Mouse (Mus musculus): ENCODE measurements around the gene Neurl3.

The Neurl3 gene

GRCm38 (mm10) chr1:36298107-36298506, 23.6 kb upstream of the Neurl3 start:
- intact Hi-C loops (cut with DNase I): no loop called here

GRCm38 (mm10) chr1:36296466-36297149, 22.1 kb upstream of the Neurl3 start:
- intact Hi-C loops (cut with DNase I): no loop called here

DNA sequence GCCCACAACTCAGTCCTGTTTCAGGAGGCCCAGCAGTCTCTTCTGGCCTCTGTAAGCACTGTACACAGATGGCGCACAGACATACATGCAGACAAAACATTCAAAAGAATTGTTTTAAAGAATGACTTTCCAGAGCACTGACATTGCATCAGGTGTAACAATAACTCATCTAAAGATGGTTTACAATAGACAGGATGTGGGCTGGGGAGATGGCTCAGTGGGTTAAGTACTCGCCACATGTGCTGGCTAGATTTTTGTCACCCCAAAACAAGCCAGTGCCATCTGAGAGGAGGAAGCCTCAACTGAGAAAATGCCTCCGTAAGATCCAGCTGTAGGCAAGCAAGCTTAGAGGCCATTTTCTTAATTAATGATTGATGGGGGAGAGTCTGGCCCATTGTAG, 19.9 kb upstream of the Neurl3 start:
- intact Hi-C loops (cut with DNase I): no loop called here

GRCm38 (mm10) chr1:36293470-36293869, 19.0 kb upstream of the Neurl3 start:
- intact Hi-C loops (cut with DNase I): no loop called here

GRCm38 (mm10) chr1:36281849-36282248, 7.4 kb upstream of the Neurl3 start:
- intact Hi-C loops (cut with DNase I): no loop called here

DNA sequence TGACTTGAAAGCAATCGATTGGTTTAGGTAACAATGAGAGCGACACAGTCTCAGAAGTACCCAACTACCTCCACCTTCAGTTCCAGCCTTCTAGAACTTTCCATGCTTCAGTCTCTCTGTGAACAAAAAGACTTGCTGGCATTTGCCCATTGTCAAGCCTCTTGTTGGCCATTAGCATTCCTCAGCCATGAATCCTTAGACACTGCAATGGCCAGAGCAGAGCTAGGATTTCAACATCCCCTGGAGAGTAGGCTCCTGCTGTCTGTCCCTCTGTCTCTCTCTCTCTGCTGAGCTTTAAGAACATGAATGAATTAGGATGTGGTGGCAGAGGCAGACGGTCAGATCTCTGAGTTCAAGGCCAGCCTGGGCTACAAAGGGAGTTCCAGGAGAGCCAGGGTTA, 6.5 kb upstream of the Neurl3 start:
- intact Hi-C loops (cut with DNase I): no loop called here

DNA sequence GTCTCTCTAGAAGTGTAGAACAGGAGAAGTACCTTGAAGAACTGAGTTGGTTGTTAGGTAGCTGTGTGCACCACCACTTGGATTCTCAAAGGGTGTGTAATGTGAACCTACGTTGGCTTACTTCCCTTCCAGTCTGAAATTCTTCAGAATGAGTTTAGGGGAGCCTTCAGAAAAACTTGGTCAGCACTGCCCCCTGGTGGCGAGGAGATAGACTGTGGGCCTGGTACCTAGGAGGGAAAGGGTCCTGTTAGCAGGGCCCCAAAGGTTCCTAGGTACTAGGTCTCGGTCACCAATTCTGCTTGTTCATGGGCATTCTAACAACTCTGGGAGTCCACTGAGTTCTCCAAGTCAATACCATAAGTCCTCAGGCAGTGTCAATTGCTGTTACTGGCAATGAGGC, 4.7 kb upstream of the Neurl3 start:
- intact Hi-C loops (cut with DNase I): loop anchor here (1.0 kb wide), 1 partner anchor 24 kb away; no protein-coding TSS in a partner anchor

DNA sequence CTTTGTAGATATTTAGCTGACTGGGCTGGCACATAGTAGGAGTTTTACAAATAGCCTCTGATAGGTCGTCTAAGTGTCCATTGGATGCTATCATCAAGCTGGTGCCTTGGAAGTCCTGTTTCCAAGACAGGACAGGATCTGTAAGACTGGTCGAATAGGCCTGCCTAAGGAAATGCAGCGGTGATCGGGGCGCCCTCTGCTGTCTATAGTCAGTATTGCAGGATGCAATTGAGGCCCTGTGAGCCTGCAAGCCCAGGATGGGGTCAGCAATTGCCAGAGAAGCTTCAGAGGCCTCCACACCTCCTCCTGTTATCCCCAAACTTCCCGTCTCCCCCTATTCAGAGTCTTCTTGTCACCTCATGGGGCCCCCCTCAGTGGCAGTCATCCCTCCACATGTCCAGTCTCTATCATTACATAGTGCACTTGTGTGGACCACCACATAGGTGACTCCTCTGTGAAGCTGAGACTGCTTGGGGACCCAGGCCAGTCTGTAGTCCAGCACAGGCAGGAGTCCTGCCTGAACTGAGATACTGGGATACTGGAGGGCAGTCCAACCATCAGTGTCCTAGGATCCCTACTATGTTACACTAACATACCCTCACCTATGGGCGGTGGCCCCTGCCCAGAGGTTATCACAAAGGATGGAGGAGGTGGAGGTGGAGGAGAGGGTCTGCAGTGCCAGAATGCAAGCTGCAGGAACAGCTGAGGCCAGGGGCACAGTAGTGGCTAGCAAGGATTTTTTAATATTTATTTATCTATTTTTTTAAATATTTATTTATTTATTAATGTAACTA, 3.0 kb upstream of the Neurl3 start:
- intact Hi-C loops (cut with DNase I): no loop called here

- intact Hi-C loops (cut with DNase I): no loop called here
Observed at GRCm38 (mm10) chr1:36275635-36276389, 1.3 kb upstream of the Neurl3 start.

DNA sequence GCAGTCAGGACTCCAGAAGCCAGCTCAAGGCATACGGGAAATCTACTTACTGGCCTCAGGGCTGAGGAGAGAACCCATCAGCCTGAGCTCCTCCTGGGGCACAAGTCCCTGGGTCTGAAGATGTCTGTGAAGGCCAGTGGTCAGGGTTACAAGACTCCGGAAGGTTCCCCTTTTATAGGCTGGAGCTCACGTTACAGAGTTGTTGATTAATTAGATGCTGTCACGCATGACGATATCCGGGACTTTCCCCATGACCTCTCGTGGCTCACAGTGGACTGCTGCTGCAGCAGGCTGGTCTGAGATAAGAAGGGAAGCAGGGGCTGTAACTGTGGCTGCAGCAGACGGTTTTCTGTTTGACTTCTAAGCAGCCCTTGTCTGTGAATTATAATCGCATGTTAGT, 1.2 kb downstream of the Neurl3 start:
- intact Hi-C loops (cut with DNase I): no loop called here

DNA sequence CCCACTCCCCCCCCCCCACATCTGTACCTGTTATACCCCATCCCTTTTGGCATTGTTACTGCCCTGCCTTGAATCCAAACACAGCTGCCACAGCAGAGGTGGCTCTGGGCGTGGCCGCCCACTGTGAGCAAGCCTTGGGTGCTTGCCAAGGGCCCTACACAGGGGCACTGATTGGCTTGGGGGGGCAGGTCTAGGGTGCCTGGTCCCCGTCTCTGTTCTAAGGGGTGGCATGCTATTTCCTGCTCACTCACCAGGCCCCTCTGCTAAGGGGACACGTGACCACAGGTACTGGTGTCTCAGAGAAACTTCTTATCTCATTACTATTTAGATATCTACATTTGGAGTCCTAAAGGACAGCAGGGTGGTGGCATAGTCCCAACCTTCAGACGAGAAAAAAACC, 1.9 kb downstream of the Neurl3 start:
- intact Hi-C loops (cut with DNase I): no loop called here

- intact Hi-C loops (cut with DNase I): no loop called here
Observed at GRCm38 (mm10) chr1:36271516-36272230, 2.8 kb downstream of the Neurl3 start.

GRCm38 (mm10) chr1:36270666-36271065, 3.8 kb downstream of the Neurl3 start:
- intact Hi-C loops (cut with DNase I): no loop called here

GRCm38 (mm10) chr1:36269121-36269795, 5.2 kb downstream of the Neurl3 start:
- intact Hi-C loops (cut with DNase I): no loop called here

GRCm38 (mm10) chr1:36267595-36267994, 6.9 kb downstream of the Neurl3 start:
- intact Hi-C loops (cut with DNase I): no loop called here

DNA sequence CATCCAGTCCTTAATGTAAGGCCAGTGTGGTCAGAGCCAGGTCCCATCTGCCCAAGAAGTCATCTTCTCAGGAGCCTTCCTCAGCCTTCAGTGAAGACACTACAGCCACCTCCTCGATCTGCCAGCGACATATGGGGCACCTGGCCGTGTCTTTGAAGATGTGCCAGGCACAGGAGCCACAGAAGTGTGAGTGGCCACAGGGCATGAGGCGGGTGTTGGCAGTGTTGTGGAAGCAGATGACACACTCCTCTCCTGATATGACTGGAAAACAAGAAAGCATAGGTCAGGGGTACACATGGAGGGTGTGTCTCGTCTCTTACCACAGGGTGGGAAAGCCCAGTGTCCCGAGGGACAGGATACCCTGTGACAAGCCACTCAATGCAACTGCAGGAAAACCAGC, 8.2 kb downstream of the Neurl3 start:
- intact Hi-C loops (cut with DNase I): no loop called here

DNA sequence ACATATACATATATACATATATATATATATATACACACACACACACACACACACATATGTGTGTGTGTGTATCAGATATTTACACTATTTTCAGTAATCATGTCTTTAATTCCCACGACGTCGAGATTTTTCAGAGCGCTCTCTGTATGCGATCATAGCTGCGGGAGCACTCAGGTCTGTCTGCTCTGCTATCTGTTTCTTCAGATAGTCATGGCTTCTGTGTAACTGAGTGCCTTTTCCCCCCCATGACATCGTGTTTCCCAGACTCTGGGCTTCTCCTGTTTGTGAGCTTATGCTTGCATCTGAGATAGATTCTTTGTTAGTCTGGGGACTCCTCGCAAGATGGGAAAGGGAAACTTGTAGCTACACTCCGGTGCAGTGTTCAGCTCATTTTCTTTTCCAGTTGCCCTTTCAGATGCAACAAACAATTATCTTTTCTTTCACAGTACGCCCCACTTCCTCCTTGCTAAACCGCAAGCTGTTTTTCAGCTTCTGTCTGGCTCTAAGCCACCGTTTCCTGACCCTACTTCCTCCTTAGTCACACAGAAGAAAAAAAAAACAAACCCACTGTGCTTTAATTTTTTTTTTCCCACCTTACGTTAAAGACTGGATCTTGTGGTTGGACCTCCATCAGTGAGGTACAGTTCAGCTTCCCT, 10.5 kb downstream of the Neurl3 start:
- intact Hi-C loops (cut with DNase I): no loop called here

DNA sequence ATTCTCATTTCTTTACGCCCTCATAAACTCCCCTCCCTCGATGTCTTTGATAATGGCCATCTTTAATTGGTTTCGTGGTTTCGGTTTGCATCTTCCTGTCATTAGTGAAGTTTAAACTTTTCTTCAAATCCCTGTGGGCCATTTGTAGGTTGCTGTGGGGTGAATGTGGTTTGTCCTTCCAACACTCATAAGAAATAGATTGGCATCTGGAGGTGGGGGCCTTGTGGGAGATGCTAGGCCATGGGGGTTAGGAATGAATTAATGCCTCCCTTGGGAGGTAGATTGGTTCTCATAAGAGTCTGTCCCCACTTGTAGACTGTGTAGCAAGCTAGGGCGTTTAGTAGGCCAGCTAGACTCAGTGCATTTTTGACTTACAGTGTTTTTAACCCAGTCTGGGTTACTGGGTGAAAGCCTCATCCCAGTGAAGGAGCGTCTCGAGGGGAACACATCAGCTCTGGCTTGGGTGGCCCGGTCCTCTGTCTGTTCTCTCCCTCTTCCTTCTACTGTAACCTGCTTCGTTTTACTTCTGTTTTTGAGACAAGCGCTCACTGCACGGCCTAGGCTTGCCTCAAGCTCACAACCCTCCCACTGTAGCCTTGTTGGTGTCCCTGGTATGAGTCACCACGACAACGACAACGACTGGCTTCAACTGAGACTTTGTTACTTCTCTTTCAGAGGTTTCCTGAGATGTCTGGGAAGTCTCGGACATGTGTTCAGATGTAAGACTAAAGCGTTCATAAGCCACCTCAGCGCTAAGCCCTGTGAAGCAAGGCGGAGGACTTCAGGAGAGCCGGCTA, 12.6 kb downstream of the Neurl3 start:
- intact Hi-C loops (cut with DNase I): no loop called here

GRCm38 (mm10) chr1:36260418-36260817, 14.1 kb downstream of the Neurl3 start:
- intact Hi-C loops (cut with DNase I): no loop called here

DNA sequence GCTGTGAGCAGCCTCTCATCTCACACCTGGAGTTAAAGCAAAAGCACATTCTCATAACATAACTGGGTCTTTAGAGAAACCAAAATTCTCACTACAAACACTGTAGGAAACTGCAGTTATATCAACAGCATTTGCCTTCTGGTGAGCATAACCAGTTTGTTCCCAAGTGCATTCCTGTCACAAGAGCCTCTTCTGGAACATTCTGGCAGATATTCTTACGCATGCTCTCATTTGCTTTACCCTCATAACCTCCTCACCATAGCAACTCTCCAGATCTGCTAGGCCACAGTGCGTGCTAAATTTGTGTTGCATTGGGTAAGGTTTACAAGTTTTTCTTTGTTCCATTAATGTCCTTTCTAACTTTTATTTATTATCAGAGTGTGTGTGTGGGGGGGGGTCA, 15.2 kb downstream of the Neurl3 start:
- intact Hi-C loops (cut with DNase I): no loop called here

All from adrenal gland (tissue).